Mouse (Mus musculus) liver, adult 2 months (tissue): ENCODE measurements around the gene Papola.

Source experiments
- CTCF ChIP-seq: fragments of 200-500 bp; IDR thresholded peaks from 2 replicates; pipeline ENCODE4 v1.5.1; 2011; ENCODE audit warnings: low read depth, low read length, control low read depth
- POLR2A ChIP-seq: fragments of 200-500 bp; IDR thresholded peaks from 2 replicates; pipeline ENCODE4 v1.6.1; 2011; ENCODE audit warnings: low read length, control low read depth; ENCODE audit not compliant: insufficient read depth; ENCODE audit errors: extremely low read depth

DNA sequence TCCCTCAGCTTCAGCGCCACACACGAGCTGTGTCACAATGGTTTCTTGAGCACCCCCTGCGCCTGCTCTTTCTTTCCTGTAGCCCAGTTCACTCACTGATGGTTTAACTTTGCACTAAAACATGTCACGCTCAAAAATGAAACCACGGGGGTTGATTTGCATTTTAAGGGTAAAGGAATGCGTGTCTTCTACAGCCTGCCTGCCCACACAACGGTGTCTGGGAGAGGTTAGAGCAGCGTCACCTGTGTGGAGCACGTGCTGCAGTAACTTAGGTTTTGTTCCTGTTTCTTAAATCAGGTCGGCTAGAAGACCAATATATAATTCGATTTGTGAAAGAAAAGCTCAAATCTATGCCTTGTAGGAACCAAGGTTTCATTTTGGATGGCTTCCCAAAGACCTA, 23.3 kb upstream of the Papola start:
- no peak for TF ChIP-seq CTCF
- TF ChIP-seq POLR2A: no peak
